Mouse (Mus musculus) CH12.LX (cell line): ENCODE measurements at regions not wholly inside any gene's neighbourhood (a gene's known extent, or its start where the extent isn't known, plus 50 kb on each side); places are given as distances from the start of the nearest gene placed in this dataset.

Experiments used
- DNase-seq: peaks from one replicate; pipeline ENCODE4 v3.0.0-alpha.2; 2013; ENCODE audit errors: extremely low read depth
- H3K27ac ChIP-seq: 2 replicates; pipeline ENCODE4 v1.5.1; 2012; ENCODE audit warnings: low read depth, mild to moderate bottlenecking, control low read depth, moderate library complexity; ENCODE audit not compliant: insufficient read depth
- H3K27me3 ChIP-seq: replicated peaks from 2 replicates; pipeline ENCODE3; 2012; ENCODE audit warnings: inconsistent platforms
- H3K36me3 ChIP-seq, 2 experiments: replicated peaks in 1 of 2; 2 replicates each; pipeline versions ENCODE3 to v1.6.1; 2012; ENCODE audit warnings: inconsistent platforms in 1 of 2, low read length in 1 of 2, mild to moderate bottlenecking in 1 of 2, mixed read lengths in 1 of 2, moderate library complexity in 1 of 2; ENCODE audit not compliant: control insufficient read depth in 1 of 2, insufficient read depth in 1 of 2
- H3K4me1 ChIP-seq, 2 experiments: 2 replicates each; pipeline ENCODE4 v1.6.1; 2012; ENCODE audit warnings: inconsistent platforms in 1 of 2, moderate library complexity in 1 of 2; ENCODE audit not compliant: insufficient read depth in 2 of 2, control insufficient read depth in 1 of 2
- H3K4me2 ChIP-seq: 2 replicates; pipeline ENCODE4 v1.6.1; 2012; ENCODE audit warnings: low read depth, mild to moderate bottlenecking, control low read depth; ENCODE audit not compliant: poor library complexity, insufficient read depth, severe bottlenecking
- H3K4me3 ChIP-seq, 3 experiments: fragments of 150-350 bp in 1 of 3; sonication (generic) in 1 of 3; replicated peaks in 1 of 3; 2 replicates each; pipeline versions ENCODE3 to v1.5.1; 2011 to 2012; ENCODE audit warnings: low read depth in 2 of 3, low read length in 2 of 3, mild to moderate bottlenecking in 2 of 3, moderate library complexity in 2 of 3, control low read depth in 1 of 3, improper control_type of control experiment in 1 of 3, inconsistent platforms in 1 of 3, mixed read lengths in 1 of 3; ENCODE audit not compliant: poor library complexity in 1 of 3
- H3K79me2 ChIP-seq: replicated peaks from 2 replicates; pipeline ENCODE4 v1.6.1; 2012; ENCODE audit warnings: mild to moderate bottlenecking, moderate library complexity; ENCODE audit not compliant: control insufficient read depth, poor library complexity, insufficient read depth, severe bottlenecking; ENCODE audit errors: extremely low read depth
- H3K9ac ChIP-seq: 2 replicates; pipeline ENCODE4 v1.6.1; 2012; ENCODE audit warnings: low read depth, mild to moderate bottlenecking, control low read depth, moderate library complexity; ENCODE audit not compliant: insufficient read depth
- H3K9me3 ChIP-seq: replicated peaks from 2 replicates; pipeline ENCODE3; 2012; ENCODE audit warnings: low read length, inconsistent platforms, mixed read lengths
- CHD1 ChIP-seq: IDR thresholded peaks from 2 replicates; pipeline ENCODE4 v1.6.1; 2012; ENCODE audit warnings: low read depth, low read length, improper control_type of control experiment, inconsistent platforms
- CHD2 ChIP-seq: IDR thresholded peaks from 2 replicates; pipeline ENCODE4 v1.6.1; 2011; ENCODE audit warnings: low read length, improper control_type of control experiment
- CTCF ChIP-seq, 2 experiments: IDR thresholded peaks in 1 of 2; conservative IDR thresholded peaks in 1 of 2; 2 replicates each; pipeline ENCODE4 v1.5.1; 2011 to 2012; ENCODE audit warnings: low read depth in 2 of 2, low read length in 2 of 2, improper control_type of control experiment in 1 of 2, inconsistent platforms in 1 of 2, mild to moderate bottlenecking in 1 of 2, moderate library complexity in 1 of 2
- ELF1 ChIP-seq: IDR thresholded peaks from 2 replicates; pipeline ENCODE4 v1.6.1; 2014; ENCODE audit warnings: low read depth, mild to moderate bottlenecking, inconsistent platforms, low read length, improper control_type of control experiment
- ETS1 ChIP-seq: conservative IDR thresholded peaks from 2 replicates; pipeline ENCODE4 v1.6.1; 2012; ENCODE audit warnings: low read depth, mild to moderate bottlenecking, inconsistent platforms, low read length, improper control_type of control experiment, moderate library complexity
- GABPA ChIP-seq: IDR thresholded peaks from 2 replicates; pipeline ENCODE4 v1.6.1; 2012; ENCODE audit warnings: low read depth, low read length, improper control_type of control experiment, inconsistent platforms; ENCODE audit not compliant: insufficient replicate concordance
- HCFC1 ChIP-seq: IDR thresholded peaks from 2 replicates; pipeline ENCODE4 v1.6.1; 2012; ENCODE audit warnings: low read depth, mild to moderate bottlenecking, inconsistent platforms, low read length, improper control_type of control experiment
- IRF4 ChIP-seq: IDR thresholded peaks from 2 replicates; pipeline ENCODE4 v1.6.1; 2014; ENCODE audit warnings: low read depth, mild to moderate bottlenecking, inconsistent platforms, low read length, improper control_type of control experiment
- JUN ChIP-seq: IDR thresholded peaks from 2 replicates; pipeline ENCODE4 v1.6.1; 2011; ENCODE audit warnings: low read depth, mild to moderate bottlenecking, low read length, improper control_type of control experiment, moderate library complexity; ENCODE audit not compliant: insufficient read depth
- JUND ChIP-seq: conservative IDR thresholded peaks from 2 replicates; pipeline ENCODE4 v1.6.1; 2011; ENCODE audit warnings: low read depth, low read length, improper control_type of control experiment
- KAT2A ChIP-seq: IDR thresholded peaks from 2 replicates; pipeline ENCODE4 v1.6.1; 2012; ENCODE audit warnings: low read length, improper control_type of control experiment, inconsistent platforms; ENCODE audit not compliant: insufficient replicate concordance
- MAFK ChIP-seq: IDR thresholded peaks from 2 replicates; pipeline ENCODE4 v1.6.1; 2011; ENCODE audit warnings: low read length, improper control_type of control experiment; ENCODE audit not compliant: insufficient replicate concordance
- MEF2A ChIP-seq: IDR thresholded peaks from 2 replicates; pipeline ENCODE4 v1.6.1; 2014; ENCODE audit warnings: low read depth, mild to moderate bottlenecking, inconsistent platforms, low read length, improper control_type of control experiment, borderline replicate concordance
- MYC ChIP-seq: IDR thresholded peaks from 2 replicates; pipeline ENCODE4 v1.6.1; 2011; ENCODE audit warnings: low read depth, mild to moderate bottlenecking, improper control_type of control experiment, low read length
- NELFE ChIP-seq: IDR thresholded peaks from 2 replicates; pipeline ENCODE4 v1.6.1; 2011; ENCODE audit warnings: low read depth, low read length, improper control_type of control experiment
- POLR2A ChIP-seq: IDR thresholded peaks from 2 replicates; pipeline ENCODE4 v1.6.1; 2011; ENCODE audit warnings: low read depth, mild to moderate bottlenecking, improper control_type of control experiment, low read length
- RAD21 ChIP-seq: IDR thresholded peaks from 2 replicates; pipeline ENCODE4 v1.6.1; 2011; ENCODE audit warnings: low read depth, mild to moderate bottlenecking, low read length, improper control_type of control experiment, moderate library complexity
- RCOR1 ChIP-seq: conservative IDR thresholded peaks from 2 replicates; pipeline ENCODE4 v1.6.1; 2012; ENCODE audit warnings: low read depth, mild to moderate bottlenecking, inconsistent platforms, low read length, improper control_type of control experiment
- SIN3A ChIP-seq: IDR thresholded peaks from 2 replicates; pipeline ENCODE4 v1.6.1; 2012; ENCODE audit warnings: low read length, improper control_type of control experiment, inconsistent platforms
- SMC3 ChIP-seq: IDR thresholded peaks from 2 replicates; pipeline ENCODE4 v1.6.1; 2011; ENCODE audit warnings: low read depth, low read length, improper control_type of control experiment
- TBP ChIP-seq: conservative IDR thresholded peaks from 2 replicates; pipeline ENCODE4 v1.6.1; 2011; ENCODE audit warnings: low read depth, low read length, improper control_type of control experiment
- TCF12 ChIP-seq: IDR thresholded peaks from 2 replicates; pipeline ENCODE4 v1.6.1; 2014; ENCODE audit warnings: low read depth, mild to moderate bottlenecking, inconsistent platforms, low read length, improper control_type of control experiment
- UBTF ChIP-seq: IDR thresholded peaks from 2 replicates; pipeline ENCODE4 v1.6.1; 2012; ENCODE audit warnings: low read depth, mild to moderate bottlenecking, inconsistent platforms, low read length, improper control_type of control experiment, moderate library complexity
- USF2 ChIP-seq: conservative IDR thresholded peaks from 2 replicates; pipeline ENCODE4 v1.6.1; 2011; ENCODE audit warnings: low read depth, low read length, improper control_type of control experiment
- ZC3H11A ChIP-seq: IDR thresholded peaks from 2 replicates; pipeline ENCODE4 v1.6.1; 2012; ENCODE audit warnings: low read depth, mild to moderate bottlenecking, inconsistent platforms, low read length, improper control_type of control experiment
- ZKSCAN1 ChIP-seq: IDR thresholded peaks from 2 replicates; pipeline ENCODE4 v1.6.1; 2012; ENCODE audit warnings: low read depth, inconsistent platforms, low read length, improper control_type of control experiment, borderline replicate concordance
- ZMIZ1 ChIP-seq: IDR thresholded peaks from 2 replicates; pipeline ENCODE4 v1.6.1; 2012; ENCODE audit warnings: low read depth, mild to moderate bottlenecking, inconsistent platforms, low read length, improper control_type of control experiment
- ZNF384 ChIP-seq: IDR thresholded peaks from 2 replicates; pipeline ENCODE4 v1.6.1; 2012; ENCODE audit warnings: low read depth, low read length, improper control_type of control experiment, inconsistent platforms
- dilution Hi-C: fragments of 300-500 bp; cut with MboI; formaldehyde crosslinking; loops from 2 replicates; pipeline ENCODE4 v1.14.3; 2020; ENCODE audit warnings: low sequenced_read_pairs; ENCODE audit not compliant: extremely low pct_unique_long_range_greater_than_20kb, extremely low pct_ligation_motif_present
- in situ Hi-C: fragments of 300-500 bp; cut with MboI; formaldehyde crosslinking; loops from 3 replicates; pipeline ENCODE4 v1.14.3; 2019; ENCODE audit warnings: low sequenced_read_pairs, low pct_ligation_motif_present, low pct_unique_long_range_greater_than_20kb, mixed read lengths

- Histone ChIP-seq H3K4me3 (no peak overlapping the region), H3K79me2 (no peaks in the 10 kb centered on the region), H3K36me3 (no peaks in the 10 kb centered on the region), H3K4me1 (no peaks in the 10 kb centered on the region), H3K27ac (no peak overlapping the region), H3K4me2 (no peak overlapping the region), H3K9ac (no peak overlapping the region), H3K27me3 (no peaks in the 10 kb centered on the region), H3K9me3 (no peaks in the 10 kb centered on the region)
- DNase-seq = no peak
- in situ Hi-C loops (no loop called here), dilution Hi-C loops (no loop called here)
- TF ChIP-seq IRF4 (no peak), TBP (no peak), SIN3A (no peak), TCF12 (no peak), JUN (no peak), CHD1 (no peak), HCFC1 (no peak), RCOR1 (no peak), MYC (no peak), GABPA (no peak), CHD2 (no peak), NELFE (no peak), ZMIZ1 (no peak), USF2 (no peak), ETS1 (no peak), ELF1 (no peak), MAFK (no peak)
These were observed 440.9 kb upstream of the Ccnh start for GRCm38 (mm10) chr13:84748331-84748730.

GRCm38 (mm10) chr13:84749214-84749613 lies 440.0 kb upstream of the Ccnh start:
- no peaks in the 10 kb centered on the region for H3K79me2 ChIP-seq
- dilution Hi-C loops = no loop called here
- no peaks in the 10 kb centered on the region for H3K4me1 ChIP-seq
- H3K36me3 ChIP-seq = no peaks in the 10 kb centered on the region
- H3K27ac ChIP-seq = no peak overlapping the region
- H3K9me3 ChIP-seq = no peaks in the 10 kb centered on the region
- no peaks in the 10 kb centered on the region for H3K27me3 ChIP-seq
- H3K9ac ChIP-seq = no peak overlapping the region
- in situ Hi-C loops = no loop called here
- no peak overlapping the region for H3K4me3 ChIP-seq
- DNase-seq = no peak
- TF ChIP-seq ZMIZ1 (no peak), UBTF (no peak), RCOR1 (no peak), MEF2A (no peak), TBP (no peak), USF2 (no peak), ZNF384 (no peak), JUND (no peak), CHD2 (no peak), ZKSCAN1 (no peak), KAT2A (no peak), SMC3 (no peak), ZC3H11A (no peak), ETS1 (no peak), CTCF (conservative IDR thresholded peaks at IDR 0.05 in 1 of 2, IDR thresholded peaks at IDR 0.05 in 1 of 2; ENCODE audit: low read depth in 2 of 2, low read length in 2 of 2) (no peak), POLR2A (no peak), NELFE (no peak), RAD21 (no peak), JUN (no peak)
- no peak overlapping the region for H3K4me2 ChIP-seq
